Mouse (Mus musculus): ENCODE results near the gene Mfsd4b3.

- TF ChIP-seq CTCF (IDR thresholded peaks at IDR 0.05; ENCODE audit: borderline replicate concordance, insufficient read depth, low read depth, low read length) (no peak), POLR2A (IDR thresholded peaks at IDR 0.05; ENCODE audit: borderline replicate concordance, insufficient read depth, low read length) (no peak)
Observed at GRCm38 (mm10) chr10:39955163-39955562, 4.8 kb downstream of the Mfsd4b3 start.

Data from cerebellum, adult 2 months (tissue).